Mouse (Mus musculus) cerebellum, postnatal 36 days (tissue): ENCODE measurements around the gene Crmp1.

Experiments used
- DNase-seq, 2 experiments: peaks; one replicate each; pipeline ENCODE4 v3.0.0; 2021 to 2022; ENCODE audit warnings: mixed read lengths in 2 of 2

The Crmp1 gene

DNA sequence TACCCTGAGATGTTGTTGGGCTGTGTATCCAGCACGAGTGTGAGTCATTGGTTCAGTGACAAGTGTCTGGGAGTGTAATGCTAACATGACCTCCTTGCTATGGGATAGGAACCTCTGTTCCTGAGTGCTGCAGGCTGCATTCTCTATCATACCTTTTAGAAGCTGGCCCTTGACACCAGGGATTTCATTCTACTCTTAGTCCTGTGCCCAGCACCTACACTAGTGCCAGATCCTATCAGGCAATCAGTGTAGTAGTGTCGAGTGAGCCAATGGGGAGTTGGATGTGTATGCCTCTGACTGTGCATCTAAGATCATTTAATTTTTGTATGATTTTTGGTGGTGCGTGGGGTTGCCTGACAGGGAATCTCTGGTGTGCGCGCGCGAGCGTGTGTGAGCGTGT, 516 bp upstream of the Crmp1 start:
- DNase-seq = no peak

DNA sequence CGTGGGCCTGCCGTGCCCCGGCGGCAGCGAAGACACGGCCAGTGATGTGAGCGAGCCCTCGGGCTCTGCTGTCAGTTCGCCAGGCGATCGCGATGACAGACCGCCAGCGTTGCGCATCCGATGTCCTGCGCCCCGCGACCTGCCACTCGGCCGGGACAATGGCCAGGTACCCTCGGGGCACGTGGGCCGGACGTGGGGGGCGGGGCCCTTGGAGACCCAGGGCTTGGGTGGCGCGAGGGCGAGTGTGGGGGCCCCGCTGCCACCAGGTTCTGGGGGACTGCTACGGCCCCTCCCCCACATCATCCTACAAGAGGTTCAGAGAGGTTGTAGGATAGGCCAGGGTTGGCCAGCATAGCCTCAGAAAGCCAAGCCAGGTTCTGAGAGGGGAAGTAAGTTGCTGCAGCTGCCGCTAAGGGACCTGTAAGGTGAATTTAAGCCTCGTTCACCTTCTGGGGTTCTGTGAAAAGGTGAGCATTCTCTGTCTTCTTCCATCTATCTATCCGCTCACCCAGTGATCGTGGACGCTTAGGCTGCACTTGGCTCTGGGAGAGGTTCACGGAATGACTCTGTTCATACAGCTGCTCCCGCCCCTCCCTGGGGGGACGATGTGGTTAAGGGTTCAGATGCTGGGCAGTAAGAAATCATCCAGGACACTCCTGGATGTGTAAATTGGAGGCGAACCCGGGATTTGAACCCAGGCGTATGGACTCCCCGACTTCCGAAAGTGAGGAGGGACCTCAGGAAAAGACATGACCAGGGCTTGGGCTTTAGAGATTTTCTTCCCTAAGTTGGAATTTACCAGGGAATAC, 824 bp downstream of the Crmp1 start:
- DNase-seq = peak; percentile 56 to 64

GRCm38 (mm10) chr5:37243169-37243886, 1.6 kb downstream of the Crmp1 start:
- peak in 1 of 2 experiments; percentile 33 for DNase-seq

- DNase-seq = peak; percentile 60 to 68
These were observed 2.4 kb downstream of the Crmp1 start for GRCm38 (mm10) chr5:37244161-37244560.

GRCm38 (mm10) chr5:37244666-37245242, 3.0 kb downstream of the Crmp1 start:
- DNase-seq = no peak

- peak; percentile 69 to 80 for DNase-seq
These were observed 3.9 kb downstream of the Crmp1 start for GRCm38 (mm10) chr5:37245651-37246050.

GRCm38 (mm10) chr5:37246138-37246910, 4.6 kb downstream of the Crmp1 start:
- peak; percentile 44 to 46 for DNase-seq

DNA sequence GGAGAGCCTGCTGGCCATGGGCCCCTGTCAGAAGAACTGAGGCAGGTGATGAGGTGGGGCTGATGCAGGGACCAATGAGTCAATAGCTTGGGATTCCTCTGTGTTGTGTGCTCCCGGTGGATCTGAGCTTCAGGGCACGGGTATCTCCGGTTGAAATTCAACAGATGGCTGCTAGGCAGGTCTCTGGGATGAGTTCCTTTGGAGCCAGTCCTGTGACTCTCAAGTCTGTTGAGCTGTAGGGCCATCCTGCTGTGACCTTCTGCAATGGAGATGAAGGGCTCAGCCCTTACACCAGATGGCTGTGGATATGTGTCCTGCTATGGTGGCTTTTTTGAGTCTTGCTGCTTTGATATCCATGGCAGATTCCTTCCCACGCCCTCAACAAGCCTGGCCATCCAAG, 5.7 kb downstream of the Crmp1 start:
- DNase-seq = peak; percentile 68 to 73

GRCm38 (mm10) chr5:37248870-37249269, 7.1 kb downstream of the Crmp1 start:
- DNase-seq = no peak

- DNase-seq = no peak
These were observed 9.9 kb downstream of the Crmp1 start for GRCm38 (mm10) chr5:37251596-37251995.

DNA sequence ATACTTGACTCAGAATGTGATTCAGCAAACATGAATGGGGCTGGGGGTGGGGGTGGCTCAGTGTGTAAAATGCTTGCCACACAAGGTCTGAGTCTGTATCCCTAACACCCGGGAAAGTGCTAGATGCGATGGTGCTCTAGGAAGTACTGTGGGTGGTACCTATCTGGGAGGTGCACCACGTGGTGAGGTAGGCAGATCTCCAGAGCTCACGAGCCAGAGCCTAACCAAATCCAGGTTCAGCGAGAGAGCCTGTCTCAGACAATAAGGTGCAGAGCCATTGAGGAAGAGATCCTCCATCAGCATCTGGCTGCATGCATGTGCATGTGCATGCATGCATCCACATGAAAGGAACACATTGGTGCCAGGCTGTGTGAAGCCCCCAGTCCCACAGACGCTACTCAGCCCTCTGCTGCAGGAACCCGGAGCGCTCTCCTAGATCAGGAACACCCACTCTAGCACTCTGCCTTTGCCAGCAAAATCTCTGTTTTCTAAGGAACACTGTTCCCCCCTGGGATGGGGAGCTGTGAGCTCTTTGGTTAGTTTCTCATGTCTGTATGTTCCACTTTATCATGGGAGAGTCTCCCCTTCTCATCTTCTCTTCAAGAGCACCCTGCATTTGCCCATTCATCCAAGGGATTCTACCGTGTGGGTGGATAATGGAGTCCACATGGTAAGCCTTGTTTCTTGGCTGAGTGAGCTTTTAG, 10.5 kb downstream of the Crmp1 start:
- DNase-seq = no peak

GRCm38 (mm10) chr5:37254523-37254922, 12.8 kb downstream of the Crmp1 start:
- DNase-seq = peak; percentile 30 to 41

GRCm38 (mm10) chr5:37256823-37257222, 15.1 kb downstream of the Crmp1 start:
- no peak for DNase-seq

- DNase-seq = no peak
These were observed 15.5 kb downstream of the Crmp1 start for GRCm38 (mm10) chr5:37257243-37257642.

DNA sequence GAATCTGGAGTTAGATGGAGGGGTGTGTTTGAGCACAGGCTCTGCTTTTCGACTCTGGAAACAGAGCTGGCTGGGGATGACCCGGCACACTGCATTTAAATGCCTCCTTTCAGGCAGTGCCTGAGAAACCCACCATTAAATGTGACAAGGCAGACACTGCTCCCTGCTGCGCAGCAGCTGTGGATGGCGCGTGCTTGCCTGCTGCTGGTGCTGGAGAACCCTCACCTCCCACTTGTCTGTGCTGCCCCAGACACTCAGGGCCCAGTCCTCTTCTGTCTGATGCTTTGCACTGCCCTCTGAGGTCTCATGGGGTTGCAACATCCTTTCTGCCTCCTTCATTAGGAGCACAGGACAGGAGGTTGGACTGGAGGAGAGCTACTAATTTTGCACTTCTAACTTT, 20.0 kb downstream of the Crmp1 start:
- no peak for DNase-seq

GRCm38 (mm10) chr5:37263816-37264215, 22.1 kb downstream of the Crmp1 start:
- DNase-seq = no peak

- DNase-seq = no peak
These were observed 39.3 kb downstream of the Crmp1 start for GRCm38 (mm10) chr5:37281021-37281420.

GRCm38 (mm10) chr5:37288374-37288773, 46.6 kb downstream of the Crmp1 start:
- DNase-seq = peak; percentile 73 to 78

GRCm38 (mm10) chr5:37289236-37289635, 47.5 kb downstream of the Crmp1 start:
- peak; percentile 44 to 60 for DNase-seq

DNA sequence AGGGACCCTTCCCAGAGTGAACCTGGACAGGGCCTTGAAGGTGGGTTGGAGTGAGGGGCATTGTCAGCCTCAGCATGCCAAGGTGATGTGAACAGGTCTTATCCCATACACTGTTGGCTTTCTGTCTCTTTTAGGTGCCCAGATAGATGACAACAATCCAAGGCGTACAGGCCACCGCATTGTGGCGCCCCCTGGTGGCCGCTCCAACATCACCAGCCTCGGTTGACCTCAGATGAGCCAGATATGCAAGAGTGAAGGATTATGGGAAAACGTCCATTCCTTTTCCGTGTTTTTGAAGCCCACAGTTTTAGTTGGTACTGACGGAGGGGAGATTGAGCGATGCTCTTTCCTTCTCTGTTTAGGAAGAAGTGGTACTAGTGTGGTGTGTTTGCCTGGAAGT, 49.2 kb downstream of the Crmp1 start:
- peak; percentile 41 to 42 for DNase-seq

- DNase-seq = no peak
These were observed 55.0 kb downstream of the Crmp1 start for GRCm38 (mm10) chr5:37296717-37297116.

DNA sequence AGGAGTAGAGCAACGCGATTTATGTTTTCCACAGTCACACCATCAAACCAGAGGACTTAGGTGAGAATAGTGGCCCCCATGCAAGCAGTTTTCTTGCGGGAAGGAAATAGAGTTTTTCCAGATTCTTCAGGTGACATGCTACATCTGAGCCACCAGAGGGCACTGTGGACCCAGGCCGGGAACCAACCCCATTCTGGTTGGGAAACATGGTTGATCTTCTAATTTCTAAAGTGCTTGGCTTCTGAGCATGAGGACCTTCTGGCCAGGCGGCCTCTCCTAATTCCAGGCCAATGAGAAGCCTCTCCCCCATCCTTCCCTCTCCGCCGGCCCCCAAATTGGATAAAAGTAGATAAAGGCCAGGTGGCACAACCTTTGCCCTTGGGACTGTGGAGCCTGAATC, 56.6 kb downstream of the Crmp1 start:
- DNase-seq = peak; percentile 39 to 47
